Mouse (Mus musculus) megakaryocyte-erythroid progenitor cell, adult 5-6 weeks (primary cell): Measurements from ENCODE around the gene C330007P06Rik. TPM values are rescaled to one million over a fixed set of nuclear protein-coding genes. Genes with fewer than 3 reads are reported as not detected.

ENCODE experiments used
- ATAC-seq: replicated peaks from 2 replicates; pipeline ENCODE4 v1.8.0; 2016; ENCODE audit warnings: mild to moderate bottlenecking, inconsistent platforms; ENCODE audit not compliant: severe bottlenecking, poor library complexity, low FRiP score, low TSS enrichment
- total RNA-seq, 2 experiments: library from RNA; stranded (forward) in 1 of 2; stranded (reverse) in 1 of 2; fragments of 200-1000, 215-1000 nt in 1 of 2; fragments of >200 nt in 1 of 2; fragmentation: Nextera tagmentation in 1 of 2; gene quantifications; 2 replicates each; pipeline ENCODE4 v1.2.3; 2014 to 2017

C330007P06Rik gene
- total RNA-seq, 2 experiments from 2014 or later, result 37.3 to 67.4 TPM

DNA sequence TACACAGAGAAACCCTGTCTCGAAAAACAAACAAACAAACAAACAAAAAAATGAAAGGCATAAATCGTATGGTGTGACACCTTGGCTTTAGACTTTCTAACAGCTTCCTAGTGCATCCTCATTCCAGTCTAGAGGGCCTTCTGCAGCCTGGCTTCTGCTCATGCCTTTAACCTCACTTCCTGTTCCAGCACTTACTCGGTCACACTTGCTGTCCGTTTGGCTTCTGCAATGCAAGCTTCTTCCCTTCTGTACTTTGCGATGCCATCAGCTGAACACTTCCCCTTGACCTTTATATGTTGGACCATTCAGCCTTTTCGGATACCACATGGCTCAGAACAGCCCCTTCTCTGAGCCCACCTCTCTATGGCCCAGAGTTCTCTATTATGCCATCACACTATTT is 32.2 kb downstream of the C330007P06Rik start:
- no peak for ATAC-seq

DNA sequence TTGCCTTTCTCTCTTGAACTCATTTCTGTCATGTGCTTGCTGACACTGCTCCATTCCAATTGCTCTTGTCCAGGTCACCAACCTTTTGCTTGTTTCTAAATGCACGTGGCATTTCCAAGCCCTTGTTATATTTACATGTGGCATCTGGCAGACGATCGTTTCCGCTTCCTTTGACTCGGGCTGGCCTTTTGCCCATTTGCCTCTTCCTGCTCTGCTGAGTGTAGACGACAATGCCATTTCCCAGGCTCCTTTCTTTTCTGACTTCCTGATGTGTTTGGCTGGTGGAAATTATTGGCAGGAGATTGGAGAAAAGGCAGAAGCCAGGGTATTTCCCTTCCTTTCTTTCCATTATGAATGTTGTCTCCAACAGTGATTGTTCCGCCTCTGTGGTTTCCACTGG is 34.5 kb downstream of the C330007P06Rik start:
- no peak for ATAC-seq

DNA sequence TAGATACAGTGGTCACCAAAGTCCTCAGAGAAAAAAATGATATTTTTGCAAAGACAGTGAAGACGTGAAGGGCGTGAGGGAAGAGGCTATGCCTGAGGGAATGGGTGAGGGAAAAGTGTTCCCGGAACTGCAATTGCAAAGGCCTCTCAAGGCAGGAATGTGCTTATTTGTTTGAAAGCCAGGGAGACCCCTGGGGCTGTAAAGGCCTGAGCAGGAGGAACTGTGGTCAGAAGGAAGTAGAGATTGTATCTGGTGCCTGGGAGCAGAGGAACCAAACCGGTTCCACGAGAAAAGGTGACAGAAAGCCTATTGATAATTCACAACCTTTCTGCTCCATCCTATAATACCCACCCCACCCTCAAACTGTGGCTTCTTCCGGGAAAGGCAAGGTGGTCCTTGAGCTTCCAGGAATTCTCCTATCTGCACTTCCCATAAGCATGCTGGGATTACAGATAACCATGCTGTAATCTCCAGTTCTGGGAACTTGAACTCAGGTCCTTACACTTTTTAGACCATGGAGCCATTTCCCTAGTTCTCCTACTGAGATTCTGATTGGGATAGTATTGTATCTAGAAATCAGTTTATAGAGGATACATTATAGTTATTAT is 36.7 kb downstream of the C330007P06Rik start:
- ATAC-seq, result no peak

DNA sequence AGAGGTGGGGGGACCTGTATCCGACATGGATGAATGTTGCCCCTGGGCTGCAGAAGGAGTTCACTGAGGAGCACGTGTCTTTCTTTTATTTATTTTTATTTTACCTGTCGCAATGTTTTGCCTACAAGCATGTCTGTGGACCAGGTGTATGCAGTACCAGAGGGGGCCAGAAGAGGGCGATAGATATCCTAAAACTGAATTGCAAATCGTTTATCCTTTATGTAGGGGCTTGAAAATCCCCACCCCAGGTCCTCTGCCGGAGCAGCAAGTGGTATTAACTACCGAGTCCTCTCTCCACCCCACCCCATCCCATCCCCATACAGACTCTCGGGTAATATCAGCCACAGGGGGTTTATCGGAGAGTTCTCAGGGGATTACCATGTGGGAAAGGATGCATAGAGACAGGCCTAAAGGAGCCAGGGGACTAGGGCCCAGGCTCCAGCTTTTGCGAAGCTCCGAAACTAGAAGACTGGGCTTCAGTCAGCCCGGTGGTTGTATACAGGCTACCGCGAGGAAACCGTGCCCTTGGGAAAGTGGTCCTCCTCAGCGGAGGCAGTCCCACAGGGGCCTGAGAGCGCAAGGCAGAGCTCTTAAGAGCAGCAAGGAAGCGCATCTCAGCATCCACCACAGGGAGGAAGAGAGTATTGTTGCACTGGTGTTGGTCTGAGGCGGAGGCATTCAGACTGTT is 40.4 kb downstream of the C330007P06Rik start:
- peak; percentile 52; the same call in 1 of the 2 replicates for ATAC-seq

DNA sequence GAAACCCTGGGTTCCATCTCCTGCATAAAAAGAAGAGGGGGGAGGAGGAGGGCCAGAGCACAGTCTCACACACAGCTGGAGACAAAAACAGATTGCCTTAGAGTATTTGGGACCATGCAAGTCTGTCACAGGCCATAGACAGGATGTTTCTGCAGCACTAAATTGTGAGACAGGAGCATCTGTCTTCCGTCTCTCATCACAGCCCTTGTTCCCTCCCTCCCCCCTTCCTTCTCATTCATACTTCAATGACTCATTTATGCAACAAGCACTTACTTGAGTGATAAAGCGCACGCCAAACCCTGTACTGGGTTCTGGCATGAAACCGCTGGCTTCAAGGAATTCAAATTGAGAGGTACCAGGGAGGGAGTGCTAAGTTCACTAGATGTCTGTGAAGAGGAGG is 42.3 kb downstream of the C330007P06Rik start:
- ATAC-seq, result no peak

DNA sequence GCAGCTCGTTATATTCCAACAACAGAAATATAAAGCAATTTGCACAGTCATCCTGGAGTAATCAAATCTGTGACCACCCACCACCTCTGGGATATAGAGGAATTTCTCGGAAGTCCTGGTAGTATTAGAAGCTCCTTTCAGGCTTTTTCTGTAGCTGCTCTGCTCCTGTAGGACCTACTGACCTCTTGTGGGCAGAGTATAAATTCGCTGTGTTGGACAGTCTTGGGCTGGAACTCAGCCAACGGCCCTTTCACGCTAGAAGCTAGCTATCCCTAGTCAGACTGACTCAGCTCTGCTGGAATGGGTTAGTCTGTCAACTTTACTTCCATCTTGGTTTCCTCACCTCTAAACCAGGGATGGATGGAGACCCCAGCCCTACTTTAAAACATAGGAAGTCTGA is 43.6 kb downstream of the C330007P06Rik start:
- 0 out of 2 replicates have a peak, but pooled peaks have one; percentile 50 for ATAC-seq

DNA sequence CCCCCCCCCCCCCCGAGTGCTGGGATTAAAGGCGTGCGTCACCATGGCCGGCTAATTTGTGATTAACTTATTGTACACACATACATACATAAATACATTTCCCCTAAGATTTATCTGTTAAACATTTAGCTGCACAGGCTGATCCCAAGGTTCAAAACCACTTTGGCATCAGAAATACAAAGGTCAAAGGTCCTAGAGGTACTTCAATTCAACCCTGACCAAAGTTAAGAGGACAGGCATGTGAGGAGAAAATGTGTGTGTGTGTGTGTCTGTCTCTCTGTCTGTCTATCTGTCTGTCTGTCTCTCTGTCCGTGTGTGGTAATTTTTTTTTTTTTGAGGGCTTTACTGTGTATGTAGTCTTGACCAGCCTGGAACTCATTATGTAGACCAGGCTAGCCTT is 47.0 kb downstream of the C330007P06Rik start:
- no peak for ATAC-seq

DNA sequence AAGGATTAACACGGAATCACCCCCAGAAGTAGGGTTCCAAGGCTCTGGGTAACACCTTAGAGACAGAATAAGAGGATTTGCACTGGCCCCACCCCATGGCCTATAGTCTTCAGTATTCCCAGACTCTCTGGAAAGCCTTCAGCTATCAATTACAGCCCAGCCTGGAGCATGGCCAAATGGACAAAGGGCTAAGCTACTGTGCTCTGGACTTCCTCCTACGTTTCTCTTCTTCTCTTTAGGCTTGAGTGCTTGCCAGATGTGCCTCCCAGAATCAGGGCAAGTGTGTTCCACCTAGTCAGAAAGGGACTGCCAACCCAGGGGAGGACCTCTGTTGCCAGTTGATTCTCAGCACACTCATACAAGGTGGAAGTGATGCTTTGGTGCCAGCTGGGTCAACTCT is 48.9 kb downstream of the C330007P06Rik start:
- ATAC-seq, result no peak

DNA sequence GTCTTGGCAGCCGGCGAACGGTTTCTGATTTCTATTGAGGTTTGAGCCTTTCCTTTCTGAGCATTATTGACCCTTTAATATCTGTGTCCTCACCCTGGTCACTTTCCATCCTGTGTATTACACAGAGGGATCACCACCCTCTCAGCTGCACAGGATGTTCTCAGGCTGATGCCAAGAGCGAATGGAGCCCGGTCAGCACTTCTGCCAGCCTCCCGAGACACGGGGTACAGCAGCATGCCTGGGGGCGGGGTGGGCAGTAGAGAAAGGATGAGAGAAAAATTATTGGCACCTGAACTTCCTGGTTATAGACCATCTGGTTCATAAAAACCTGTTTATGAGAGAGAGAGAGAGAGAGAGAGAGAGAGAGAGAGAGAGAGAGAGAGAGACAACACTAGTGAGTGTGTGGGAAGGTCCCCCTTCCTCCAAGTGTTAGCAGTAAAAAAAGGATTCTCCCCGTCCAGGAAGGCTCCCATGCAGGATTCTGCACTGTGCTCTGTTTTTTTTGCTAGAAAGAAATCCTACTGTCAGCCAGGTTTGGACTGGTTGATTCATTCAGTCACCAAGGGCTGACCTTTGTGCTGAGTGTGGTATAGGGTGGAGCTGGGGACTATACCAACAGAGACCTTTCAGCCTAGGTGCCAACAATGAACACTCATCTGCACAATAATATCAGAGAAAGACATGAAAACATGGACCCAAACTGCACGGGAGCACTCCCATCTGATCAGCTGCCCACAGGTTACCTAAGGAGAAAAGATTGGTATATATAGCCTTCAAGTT is 49.8 kb downstream of the C330007P06Rik start:
- ATAC-seq, result no peak

DNA sequence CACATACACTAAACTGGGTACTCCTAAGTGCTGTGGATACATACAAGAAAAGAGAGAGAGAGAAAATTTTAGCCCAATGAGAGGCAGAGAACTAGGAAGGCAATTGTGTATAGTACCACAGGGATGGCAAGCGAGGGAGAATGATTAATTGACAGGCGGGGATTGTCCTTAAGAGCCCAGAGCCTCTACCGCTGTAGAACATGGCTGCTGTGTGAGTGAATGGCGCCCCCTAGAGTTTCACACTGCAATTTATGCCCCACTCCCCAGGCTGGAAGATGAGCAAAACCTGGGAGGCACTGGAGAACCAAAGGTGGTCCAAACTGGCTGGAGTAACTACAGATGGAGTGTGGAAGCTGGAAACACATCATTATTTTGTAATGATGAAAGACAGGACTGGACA is 53.7 kb downstream of the C330007P06Rik start:
- ATAC-seq, result peak; percentile 82

DNA sequence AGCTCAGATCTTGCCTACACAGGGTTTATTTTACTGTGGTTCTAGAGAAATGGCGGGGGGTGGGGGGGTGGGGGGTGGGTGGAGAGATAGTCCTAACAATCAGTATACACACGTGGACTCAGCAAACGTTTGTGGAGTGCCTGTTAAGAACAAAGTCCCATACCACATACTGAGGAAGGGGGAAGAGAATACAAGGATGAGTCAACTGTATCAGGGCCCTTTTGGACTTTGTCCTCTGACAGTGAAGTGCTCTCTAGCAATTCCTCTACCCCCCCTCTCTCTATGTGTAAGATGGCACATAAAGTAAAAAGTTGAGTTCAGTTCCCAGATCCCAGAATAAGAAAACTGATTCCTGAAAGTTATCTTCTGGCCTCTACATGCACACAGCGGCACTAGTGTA is 54.3 kb downstream of the C330007P06Rik start:
- ATAC-seq, result no peak

DNA sequence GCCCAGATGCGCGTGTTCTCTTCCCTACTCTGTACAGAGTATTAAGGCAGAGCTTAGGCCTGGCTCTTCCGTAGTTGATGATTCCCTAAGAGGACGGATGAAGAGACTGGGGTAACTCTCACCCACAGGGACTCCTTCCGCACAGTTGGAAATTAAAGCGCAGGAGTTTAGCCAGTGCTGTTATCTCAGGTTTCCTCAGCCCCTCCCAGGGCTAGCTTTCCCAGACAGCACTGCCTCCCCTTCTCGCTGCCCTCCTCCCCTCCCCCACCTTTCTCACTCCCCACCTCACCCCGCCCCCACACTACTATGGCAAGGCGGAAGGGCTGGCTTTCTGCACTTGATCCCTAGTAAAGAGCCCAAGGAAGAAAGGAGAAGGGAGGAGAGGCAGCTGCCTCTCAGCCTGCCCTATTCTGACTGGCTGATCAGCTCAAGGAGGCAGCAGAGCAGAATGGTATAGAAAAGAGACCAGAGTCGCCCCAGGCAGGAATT is 56.9 kb downstream of the C330007P06Rik start:
- peak; percentile 44; the same call in 1 of the 2 replicates for ATAC-seq

DNA sequence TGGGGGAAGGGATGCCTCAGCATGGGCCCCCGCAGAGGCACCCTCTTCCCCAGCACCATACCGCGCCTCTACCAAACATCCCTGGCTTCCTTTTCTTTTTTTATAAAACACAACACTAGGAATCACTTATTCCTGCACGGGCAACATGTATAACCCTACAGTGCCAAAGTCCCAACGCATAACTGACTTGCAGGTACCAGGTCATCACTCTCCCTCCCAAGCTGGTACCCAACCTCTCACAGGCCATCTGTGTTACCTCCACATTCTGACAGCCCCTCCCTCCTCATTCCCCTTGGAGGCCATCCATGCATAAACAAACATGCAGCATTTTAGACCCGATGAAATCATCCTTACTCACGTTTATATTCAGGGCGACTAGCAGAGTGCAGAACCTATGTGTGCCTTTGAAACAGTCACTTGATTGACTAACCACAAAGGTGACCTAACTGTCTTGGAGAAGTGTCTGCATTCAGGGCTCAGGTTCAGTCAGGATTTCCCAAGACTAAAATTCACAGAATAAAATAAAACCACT is 57.5 kb downstream of the C330007P06Rik start:
- ATAC-seq, result no peak

DNA sequence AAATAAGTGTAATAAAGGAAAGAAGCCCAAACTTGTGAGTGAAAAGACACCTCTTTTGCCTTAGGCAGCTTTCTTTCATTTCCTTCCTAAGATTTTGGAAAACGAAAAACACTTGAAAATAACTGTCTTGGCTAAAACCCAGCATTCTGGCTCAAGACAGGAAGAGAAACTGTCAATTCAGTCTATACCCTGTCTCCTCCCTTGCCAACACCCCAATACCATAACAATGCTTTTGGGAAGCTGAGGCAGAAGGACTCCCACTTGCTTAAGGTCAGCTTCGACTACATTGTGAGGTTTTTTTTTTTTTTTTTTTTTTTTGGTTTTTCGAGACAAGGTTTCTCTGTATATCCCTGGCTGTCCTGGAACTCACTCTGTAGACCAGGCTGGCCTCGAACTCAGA is 58.5 kb downstream of the C330007P06Rik start:
- no peak for ATAC-seq

DNA sequence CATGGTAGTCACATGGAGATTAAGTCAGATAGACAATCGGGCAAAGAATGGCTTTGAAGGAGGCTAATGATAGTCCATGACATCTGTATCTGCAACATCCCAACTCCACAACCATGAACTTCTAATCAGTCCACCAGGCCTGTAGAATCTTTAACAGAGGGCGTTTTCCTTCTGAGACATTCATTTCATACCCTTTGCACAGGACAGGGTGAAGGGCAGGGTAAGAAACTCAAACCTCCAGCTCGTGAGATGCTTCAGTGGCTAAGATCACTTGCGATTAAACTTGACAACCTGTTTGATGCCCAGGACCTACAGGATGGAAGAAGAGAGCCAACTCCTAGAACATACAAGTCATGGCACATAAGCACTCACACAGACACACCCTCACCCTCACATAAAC is 58.9 kb downstream of the C330007P06Rik start:
- no peak for ATAC-seq

DNA sequence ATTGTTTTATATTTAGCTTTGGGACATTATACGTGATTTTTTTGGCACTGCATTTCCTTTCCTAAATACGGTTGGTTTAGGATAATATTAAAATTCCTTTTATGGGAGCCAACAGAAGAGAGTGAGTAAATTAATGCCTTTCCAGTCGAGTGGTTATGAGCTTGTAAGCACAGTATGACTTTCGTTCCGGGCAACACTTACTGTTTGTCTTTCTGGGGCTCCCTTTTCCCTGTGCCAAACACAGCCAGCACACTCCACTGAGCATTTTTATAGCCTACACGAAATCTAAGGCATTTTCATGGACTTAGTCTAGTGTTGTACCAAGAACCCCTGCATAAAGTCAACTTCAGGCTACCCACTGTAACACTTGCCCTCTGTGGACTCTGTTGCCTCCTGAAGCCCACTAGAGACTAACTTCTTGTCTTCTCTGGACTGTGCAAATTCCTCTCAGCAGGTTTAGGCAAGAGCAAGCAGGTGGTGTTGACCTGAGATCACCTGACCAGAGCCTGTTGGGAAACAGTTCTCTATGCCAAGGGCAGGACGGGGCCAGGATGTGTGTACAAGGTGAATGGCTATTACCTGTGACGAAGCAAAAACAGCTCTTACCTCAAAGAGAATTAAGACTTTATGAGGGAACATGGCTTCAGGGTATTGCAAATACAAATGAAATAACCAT is 59.6 kb downstream of the C330007P06Rik start:
- no peak for ATAC-seq

DNA sequence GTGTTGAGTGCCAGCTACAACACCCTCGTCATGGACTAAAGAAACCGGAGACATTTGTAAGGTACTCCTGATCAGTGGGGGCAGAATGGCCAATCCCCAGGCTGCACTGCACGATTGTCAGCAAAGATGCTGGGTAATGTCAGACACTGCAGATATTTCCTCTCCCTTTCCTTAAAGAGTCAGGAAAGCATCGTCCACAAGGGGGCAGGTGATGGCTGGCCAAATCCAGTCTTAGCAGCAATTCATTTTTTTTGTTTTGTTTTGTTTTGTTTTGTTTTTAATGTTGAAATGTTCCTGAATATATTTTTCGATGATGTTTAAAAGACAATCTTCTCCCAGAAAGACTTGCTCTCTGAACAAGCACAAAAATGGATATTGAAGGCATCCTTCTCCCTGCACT is 62.5 kb downstream of the C330007P06Rik start:
- no peak for ATAC-seq

DNA sequence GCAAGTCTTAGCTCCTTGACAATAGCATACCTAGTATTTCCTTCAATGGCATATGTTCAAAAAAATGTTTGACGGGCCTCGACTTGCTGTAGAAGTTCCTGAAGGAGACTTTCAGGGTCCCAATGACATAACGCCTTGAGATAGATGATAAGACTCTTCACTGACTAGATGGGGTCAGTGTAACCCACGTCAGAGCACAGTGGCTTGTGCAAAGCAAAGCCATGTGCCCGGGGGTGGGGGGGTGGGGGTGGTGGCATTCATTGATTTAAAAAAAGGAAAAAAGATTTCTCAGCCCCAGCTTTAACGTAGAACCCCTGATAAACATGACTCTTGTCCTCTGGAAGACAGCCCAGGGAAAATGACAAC is 65.6 kb downstream of the C330007P06Rik start:
- ATAC-seq, result peak; percentile 18

DNA sequence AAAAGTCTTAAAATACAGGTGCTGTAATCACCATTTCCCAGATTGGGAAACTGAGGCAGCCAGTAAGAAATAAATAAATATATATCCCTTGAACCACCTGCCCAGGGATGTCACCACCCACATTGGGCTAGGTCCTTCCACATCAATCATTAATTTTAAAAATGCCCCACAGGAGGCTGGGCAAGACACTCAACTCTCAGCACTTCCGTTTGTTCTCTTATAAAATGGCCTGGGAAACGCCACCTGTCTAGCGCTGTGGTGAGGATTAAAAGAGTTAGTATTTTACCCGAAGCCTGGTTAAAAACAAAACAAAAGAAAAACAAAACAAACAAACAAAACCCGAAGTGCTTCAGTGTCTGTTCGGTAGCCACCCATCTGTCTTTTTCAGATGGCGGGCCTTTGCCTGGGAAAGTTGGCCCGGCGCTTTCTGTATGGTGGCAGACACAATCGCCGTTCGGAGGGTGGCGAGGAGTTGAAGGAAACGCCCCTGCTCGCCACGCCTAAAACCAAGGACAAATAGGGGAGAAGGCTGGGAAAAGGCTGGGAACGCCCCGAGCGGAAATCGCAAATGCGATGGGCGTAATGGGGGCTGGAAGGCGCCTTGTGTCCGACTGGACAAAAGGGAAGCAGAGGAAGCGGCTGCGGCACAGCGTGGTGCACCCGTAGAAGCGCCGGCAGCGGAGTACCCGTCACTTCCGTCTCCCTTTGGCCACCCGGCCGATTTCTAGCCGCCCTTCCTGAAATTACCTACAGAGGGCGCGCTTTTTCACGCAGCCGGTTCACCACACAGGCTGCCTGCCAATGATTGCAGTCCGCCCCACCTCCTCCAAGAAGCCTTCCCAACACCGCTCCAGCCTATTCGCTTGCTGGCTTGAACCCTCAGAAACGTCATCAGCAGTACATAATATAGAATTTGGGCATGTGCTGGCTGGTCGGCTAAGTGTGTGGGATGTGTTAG is 66.3 kb downstream of the C330007P06Rik start:
- peak; percentile 98 for ATAC-seq
